Mouse (Mus musculus): ENCODE data around the gene Ppp2r5b. TPM values are rescaled to one million over a fixed set of nuclear protein-coding genes. Genes with fewer than 3 reads are reported as not detected.
A peak's percentile ranks its signal among the peaks of the same experiment; 100 is the strongest.

The Ppp2r5b gene
- total and polyA plus RNA-seq, 2 experiments from 2014 or later = 177 to 256 TPM

DNA sequence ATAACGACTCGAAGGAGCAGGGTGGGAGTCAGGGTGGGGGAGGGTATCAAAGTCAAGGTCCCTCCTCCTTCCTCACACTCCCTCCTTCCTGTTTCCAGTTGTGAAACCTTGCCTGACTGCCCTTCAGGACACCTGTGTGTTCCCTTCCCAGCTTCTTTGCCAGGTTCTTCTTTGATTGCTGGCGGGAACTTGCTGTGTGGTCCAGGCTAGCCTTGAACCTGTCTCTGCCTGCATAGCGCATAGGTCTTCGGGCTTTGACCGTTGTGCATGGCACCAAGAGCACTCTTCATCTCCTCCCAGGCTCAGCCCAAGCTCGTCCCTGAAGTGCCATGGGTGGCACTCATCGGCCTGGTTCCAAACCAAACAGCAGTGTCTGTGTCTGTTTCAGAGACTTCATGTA is 29.3 kb upstream of the Ppp2r5b start:
- no peak for ATAC-seq (ENCODE audit: low FRiP score)
- no peak for DNase-seq (ENCODE audit: low spot score)
- H3K9me3 ChIP-seq (ENCODE audit: low read length) = no peaks in the 10 kb centered on the region

DNA sequence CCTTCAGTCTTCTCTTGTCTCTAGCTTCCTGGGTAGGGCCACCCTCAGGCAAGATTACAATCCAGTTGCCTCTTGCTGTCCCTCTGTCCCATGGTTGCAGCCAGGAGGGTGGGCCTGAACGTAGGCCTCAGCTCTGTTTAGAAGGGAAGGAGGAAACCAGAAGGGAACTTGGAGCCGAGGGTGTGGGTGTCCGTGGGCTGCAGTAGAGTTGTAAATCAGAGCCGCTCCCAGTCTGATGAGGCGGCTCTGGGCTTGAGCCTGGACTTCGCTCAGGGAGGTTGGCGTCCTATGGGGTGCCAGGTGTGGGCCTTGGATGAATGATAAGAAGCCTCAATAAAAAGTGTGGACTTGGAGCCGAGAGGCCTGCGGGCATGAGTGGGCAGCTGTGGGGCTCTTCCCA is 28.5 kb upstream of the Ppp2r5b start:
- H3K4me1 ChIP-seq (ENCODE audit: insufficient read depth, low read length) = no peaks in the 10 kb centered on the region
- no peak for ATAC-seq (ENCODE audit: low FRiP score)
- no peak for TF ChIP-seq CTCF (IDR thresholded peaks at IDR 0.05)
- whole genome bisulfite sequencing = 80% methylated on average over 9 of the region's 9 CpGs
- no peak overlapping the region for H3K27ac ChIP-seq (ENCODE audit: low read depth, low read length)
- no peak overlapping the region for H3K9ac ChIP-seq (replicated peaks; ENCODE audit: low read length, poor library complexity, severe bottlenecking)
- H3K9me3 ChIP-seq (ENCODE audit: low read length) = no peaks in the 10 kb centered on the region
- no peak overlapping the region for H3K4me3 ChIP-seq (ENCODE audit: low read depth, low read length)
- H3K27me3 ChIP-seq (ENCODE audit: insufficient read depth, low read length) = no peaks in the 10 kb centered on the region
- no peak overlapping the region for H3K4me2 ChIP-seq (ENCODE audit: low read depth, low read length, poor library complexity, severe bottlenecking)
- no peak for DNase-seq (ENCODE audit: low spot score)
- H3K36me3 ChIP-seq (ENCODE audit: insufficient read depth, low read length) = peaks cover 15% of the 10 kb centered on the region

More for the DNA sequence above, 29.3 kb upstream of the Ppp2r5b start:
- Histone ChIP-seq H3K4me3 (ENCODE audit: low read depth, low read length) (no peak overlapping the region), H3K27ac (ENCODE audit: low read depth, low read length) (no peak overlapping the region), H3K4me2 (ENCODE audit: low read depth, low read length, poor library complexity, severe bottlenecking) (no peak overlapping the region), H3K36me3 (ENCODE audit: insufficient read depth, low read length) (peaks cover 15% of the 10 kb centered on the region), H3K4me1 (ENCODE audit: insufficient read depth, low read length) (no peaks in the 10 kb centered on the region), H3K9ac (replicated peaks; ENCODE audit: low read length, poor library complexity, severe bottlenecking) (no peak overlapping the region), H3K27me3 (ENCODE audit: insufficient read depth, low read length) (no peaks in the 10 kb centered on the region)
- TF ChIP-seq CTCF (IDR thresholded peaks at IDR 0.05) = no peak
- WGBS = 92% methylated on average over 8 of the region's 8 CpGs

- Histone ChIP-seq H3K27me3 (ENCODE audit: insufficient read depth, low read length) (no peaks in the 10 kb centered on the region), H3K27ac (ENCODE audit: low read depth, low read length) (no peak overlapping the region), H3K9ac (replicated peaks; ENCODE audit: low read length, poor library complexity, severe bottlenecking) (no peak overlapping the region), H3K36me3 (ENCODE audit: insufficient read depth, low read length) (peaks cover 25% of the 10 kb centered on the region), H3K9me3 (ENCODE audit: low read length) (no peaks in the 10 kb centered on the region), H3K4me2 (ENCODE audit: low read depth, low read length, poor library complexity, severe bottlenecking) (no peak overlapping the region), H3K4me3 (ENCODE audit: low read depth, low read length) (no peak overlapping the region), H3K4me1 (ENCODE audit: insufficient read depth, low read length) (no peaks in the 10 kb centered on the region)
- ATAC-seq (ENCODE audit: low FRiP score) = no peak
- TF ChIP-seq CTCF (IDR thresholded peaks at IDR 0.05) = no peak
- no peak for DNase-seq (ENCODE audit: low spot score)
- WGBS = 94% methylated on average over 8 of the region's 8 CpGs
Observed at GRCm38 (mm10) chr19:6262839-6263433, 27.3 kb upstream of the Ppp2r5b start.

GRCm38 (mm10) chr19:6262222-6262621 is 26.6 kb upstream of the Ppp2r5b start:
- Histone ChIP-seq H3K9ac (replicated peaks; ENCODE audit: low read length, poor library complexity, severe bottlenecking) (no peak overlapping the region), H3K4me1 (ENCODE audit: insufficient read depth, low read length) (no peaks in the 10 kb centered on the region), H3K4me2 (ENCODE audit: low read depth, low read length, poor library complexity, severe bottlenecking) (no peak overlapping the region), H3K4me3 (ENCODE audit: low read depth, low read length) (no peak overlapping the region), H3K9me3 (ENCODE audit: low read length) (no peaks in the 10 kb centered on the region), H3K36me3 (ENCODE audit: insufficient read depth, low read length) (peaks cover 32% of the 10 kb centered on the region), H3K27me3 (ENCODE audit: insufficient read depth, low read length) (no peaks in the 10 kb centered on the region), H3K27ac (ENCODE audit: low read depth, low read length) (no peak overlapping the region)
- DNase-seq (ENCODE audit: low spot score) (peak; percentile 56), ATAC-seq (ENCODE audit: low FRiP score) (no peak)
- 55% methylated on average over 7 of the region's 7 CpGs for WGBS
- peak; percentile 89 for TF ChIP-seq CTCF (IDR thresholded peaks at IDR 0.05)

DNA sequence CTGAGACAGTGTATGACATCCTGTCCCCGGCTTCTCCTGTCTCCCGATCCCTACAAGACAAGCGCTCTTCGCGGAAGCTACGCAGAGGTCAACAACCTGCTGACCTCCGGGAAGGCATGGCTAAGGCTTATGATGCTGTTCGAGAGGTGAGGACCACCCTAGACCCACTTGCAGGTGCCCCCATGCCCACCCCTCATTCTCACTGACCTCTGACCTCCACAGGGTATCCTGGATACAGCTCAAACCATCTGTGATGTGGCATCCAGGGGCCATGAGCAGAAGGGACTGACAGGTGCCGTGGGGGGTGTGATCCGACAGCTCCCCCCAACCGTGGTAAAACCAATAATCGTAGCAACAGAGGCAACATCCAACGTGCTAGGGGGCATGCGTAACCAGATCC is 25.7 kb upstream of the Ppp2r5b start:
- TF ChIP-seq CTCF (IDR thresholded peaks at IDR 0.05) = no peak
- ATAC-seq (ENCODE audit: low FRiP score) = no peak
- Histone ChIP-seq H3K27me3 (ENCODE audit: insufficient read depth, low read length) (no peaks in the 10 kb centered on the region), H3K4me1 (ENCODE audit: insufficient read depth, low read length) (no peaks in the 10 kb centered on the region), H3K4me3 (ENCODE audit: low read depth, low read length) (no peak overlapping the region), H3K27ac (ENCODE audit: low read depth, low read length) (no peak overlapping the region), H3K9me3 (ENCODE audit: low read length) (no peaks in the 10 kb centered on the region), H3K36me3 (ENCODE audit: insufficient read depth, low read length) (peaks cover 41% of the 10 kb centered on the region), H3K4me2 (ENCODE audit: low read depth, low read length, poor library complexity, severe bottlenecking) (no peak overlapping the region), H3K9ac (replicated peaks; ENCODE audit: low read length, poor library complexity, severe bottlenecking) (no peak overlapping the region)
- DNase-seq (ENCODE audit: low spot score) = no peak
- 93% methylated on average over 14 of the region's 14 CpGs for WGBS

DNA sequence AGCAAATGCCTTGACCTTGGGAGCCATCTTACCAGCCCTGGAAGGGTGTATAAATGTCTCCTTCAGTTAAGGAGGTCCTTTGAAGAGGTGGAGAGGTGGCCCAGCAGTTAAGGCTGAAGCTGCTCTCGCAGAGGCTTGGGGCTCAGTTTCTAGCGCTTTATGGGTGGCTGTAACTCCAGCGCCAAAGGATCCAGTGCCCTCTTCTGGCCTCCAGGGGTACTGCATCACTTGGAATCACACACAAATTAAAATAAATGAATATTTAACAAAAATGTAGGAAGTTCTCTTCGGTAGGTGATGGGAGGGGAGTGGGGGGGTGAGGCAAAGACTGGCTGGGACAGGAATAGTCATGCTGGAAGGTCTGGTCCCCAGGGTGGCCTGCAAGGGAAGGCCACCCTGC is 25.3 kb upstream of the Ppp2r5b start:
- H3K36me3 ChIP-seq (ENCODE audit: insufficient read depth, low read length) = peaks cover 44% of the 10 kb centered on the region
- H3K9me3 ChIP-seq (ENCODE audit: low read length) = no peaks in the 10 kb centered on the region
- no peak overlapping the region for H3K9ac ChIP-seq (replicated peaks; ENCODE audit: low read length, poor library complexity, severe bottlenecking)
- no peak overlapping the region for H3K4me3 ChIP-seq (ENCODE audit: low read depth, low read length)
- peak; percentile 60 for TF ChIP-seq CTCF (IDR thresholded peaks at IDR 0.05)
- H3K4me2 ChIP-seq (ENCODE audit: low read depth, low read length, poor library complexity, severe bottlenecking) = no peak overlapping the region
- no peaks in the 10 kb centered on the region for H3K4me1 ChIP-seq (ENCODE audit: insufficient read depth, low read length)
- ATAC-seq (ENCODE audit: low FRiP score) = no peak
- DNase-seq (ENCODE audit: low spot score) = no peak
- H3K27me3 ChIP-seq (ENCODE audit: insufficient read depth, low read length) = no peaks in the 10 kb centered on the region
- H3K27ac ChIP-seq (ENCODE audit: low read depth, low read length) = no peak overlapping the region
- 75% methylated on average over 4 of the region's 4 CpGs for WGBS

Data from midbrain, postnatal 0 days (tissue).